16 mouse cellular contexts compared by ENCODE assay signal in genomic region chr1:194197516-194197915, GRCm38 (mm10).
DNase-seq lines count a peak whose midpoint lies in the region; ATAC-seq and TF ChIP-seq lines count a peak whose summit lies in the region.
"Had no signal": no experiment of that assay in that cellular context is flagged by ENCODE, and none has a peak within 500 bp of the region (broad histone marks: within the 10 kb centered on the region; RNA-seq: fewer than 3 reads in every experiment).

No protein-coding gene starts in this region.

- 40% methylated on average over 2 of the region's 2 CpGs for WGBS in kidney, adult 2 months
- 60% methylated on average over 2 of the region's 2 CpGs for WGBS in hindbrain, embryonic 11.5 days

- no peak for TF ChIP-seq POLR2A in kidney, adult 2 months (IDR thresholded peaks at IDR 0.05; ENCODE audit: low read depth, low read length)

- DNase-seq in kidney, adult 2 months = peak; percentile 9
- DNase-seq in kidney, adult 11 months = no peak
- DNase-seq in lung, postnatal 10 days = peak; percentile 9
- DNase-seq in lung, postnatal 14 days = no peak
- peak; percentile 4 for DNase-seq in heart, postnatal 25 days (ENCODE audit: low spot score)
- DNase-seq in cerebellum, postnatal 10 days = no peak
- no peak for DNase-seq in hindbrain, embryonic 11.5 days (ENCODE audit: low spot score)
- DNase-seq: adrenal gland, postnatal 14 days; cerebellum, adult 8-10 months; gastrocnemius, postnatal 14 days; right cerebral cortex, postnatal 25 days had no signal

- no peak overlapping the region for H3K4me3 ChIP-seq in kidney, adult 2 months (ENCODE audit: insufficient read depth, low read depth, low read length)
- H3K4me3 ChIP-seq in hindbrain, embryonic 11.5 days (ENCODE audit: low read depth, low read length) = no peak overlapping the region
- H3K4me3 ChIP-seq: embryonic facial prominence, embryonic 12.5 days; left cerebral cortex, adult 2 months; megakaryocyte, embryonic 14.5 days; neural tube, embryonic 12.5 days had no signal

- no peak overlapping the region for H3K27ac ChIP-seq in kidney, adult 2 months (ENCODE audit: insufficient read depth, low read depth, low read length)
- no peak overlapping the region for H3K27ac ChIP-seq in hindbrain, embryonic 11.5 days (ENCODE audit: low read depth, low read length)
- H3K27ac ChIP-seq: embryonic facial prominence, embryonic 12.5 days; left cerebral cortex, adult 2 months; liver, embryonic 14.5 days; neural tube, embryonic 12.5 days had no signal

- intact Hi-C loops in heart, postnatal 25 days (cut with DNase I) = no loop called here

- no peaks in the 10 kb centered on the region for H3K4me1 ChIP-seq in kidney, adult 2 months (ENCODE audit: control insufficient read depth, insufficient read depth, low read length)
- H3K4me1 ChIP-seq in hindbrain, embryonic 11.5 days (replicated peaks; ENCODE audit: control insufficient read depth, insufficient read depth, low read length) = no peaks in the 10 kb centered on the region
- H3K4me1 ChIP-seq: embryonic facial prominence, embryonic 12.5 days; megakaryocyte, embryonic 14.5 days; neural tube, embryonic 12.5 days had no signal

- no peak overlapping the region for H3K4me2 ChIP-seq in hindbrain, embryonic 11.5 days (replicated peaks; ENCODE audit: low read depth, low read length)
- H3K4me2 ChIP-seq: embryonic facial prominence, embryonic 12.5 days; neural tube, embryonic 12.5 days had no signal

- H3K9ac ChIP-seq in hindbrain, embryonic 11.5 days (ENCODE audit: low read depth, low read length) = no peak overlapping the region
- H3K9ac ChIP-seq: embryonic facial prominence, embryonic 12.5 days; liver, embryonic 14.5 days; neural tube, embryonic 12.5 days had no signal

- TF ChIP-seq CTCF in kidney, adult 2 months (conservative IDR thresholded peaks at IDR 0.05; ENCODE audit: insufficient read depth, insufficient read length, low read depth, low read length) = no peak

- ATAC-seq in hindbrain, embryonic 11.5 days (ENCODE audit: low FRiP score) = no peak

- no peaks in the 10 kb centered on the region for H3K27me3 ChIP-seq in kidney, adult 2 months (replicated peaks; ENCODE audit: control insufficient read depth, insufficient read depth, low read length)
- H3K27me3 ChIP-seq in hindbrain, embryonic 11.5 days (ENCODE audit: control insufficient read depth, insufficient read depth, low read length) = no peaks in the 10 kb centered on the region
- H3K27me3 ChIP-seq: embryonic facial prominence, embryonic 12.5 days; megakaryocyte, embryonic 14.5 days; neural tube, embryonic 12.5 days had no signal

- H3K36me3 ChIP-seq in kidney, adult 2 months (ENCODE audit: control insufficient read depth, insufficient read depth, low read length) = no peaks in the 10 kb centered on the region
- H3K36me3 ChIP-seq in hindbrain, embryonic 11.5 days (ENCODE audit: control insufficient read depth, insufficient read depth, low read length) = no peaks in the 10 kb centered on the region
- H3K36me3 ChIP-seq: embryonic facial prominence, embryonic 12.5 days; neural tube, embryonic 12.5 days had no signal

- H3K9me3 ChIP-seq in hindbrain, embryonic 11.5 days (ENCODE audit: control insufficient read depth, low read length) = no peaks in the 10 kb centered on the region
- H3K9me3 ChIP-seq: embryonic facial prominence, embryonic 12.5 days; megakaryocyte, embryonic 14.5 days; neural tube, embryonic 12.5 days had no signal

Comparison
In these comparisons a context has a peak if more than half of its experiments do, and no peak if none do; other contexts are left out.
1. DNase-seq: peak in kidney, adult 2 months (single experiment), lung, postnatal 10 days (single experiment) and heart, postnatal 25 days (single experiment); none in kidney, adult 11 months (single experiment), lung, postnatal 14 days (single experiment), cerebellum, postnatal 10 days (0 of 2) and hindbrain, embryonic 11.5 days (single experiment).